16 mouse cellular contexts compared by ENCODE assay signal in the genomic region with DNA sequence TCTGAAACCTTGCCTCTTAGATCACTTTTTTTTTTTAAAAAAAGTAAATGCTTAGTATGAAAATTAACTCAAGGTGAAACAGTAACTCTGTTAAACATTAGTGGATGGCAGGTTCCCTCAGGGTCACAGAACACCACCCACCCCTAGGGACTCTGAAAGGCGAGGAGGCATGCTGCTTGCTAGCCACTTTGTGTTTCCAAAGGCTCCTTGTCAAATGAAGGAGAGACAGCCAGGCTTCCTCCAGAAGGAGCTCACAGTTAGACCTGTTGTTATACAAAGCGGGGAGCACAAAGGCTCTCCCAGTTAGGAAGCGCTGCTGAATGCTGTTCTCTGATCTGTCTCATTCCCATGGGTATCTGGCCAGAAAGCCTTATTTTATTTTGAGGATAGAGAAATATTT. TPM values are rescaled to one million over a fixed set of nuclear protein-coding genes. Genes with fewer than 3 reads are reported as not detected.
A peak's percentile ranks its signal among the peaks of the same experiment; 100 is the strongest.
DNase-seq lines count a peak whose midpoint lies in the region; ATAC-seq lines count a peak whose summit lies in the region.
"Had no signal": no experiment of that assay in that cellular context is flagged by ENCODE, and none has a peak within 500 bp of the region (broad histone marks: within the 10 kb centered on the region; RNA-seq: fewer than 3 reads in every experiment).

No protein-coding gene starts in this region.

- no peak overlapping the region for H3K4me3 ChIP-seq in liver, embryonic 15.5 days (replicated peaks)
- no peak overlapping the region for H3K4me3 ChIP-seq in liver, embryonic 11.5 days (ENCODE audit: low read depth, low read length)
- H3K4me3 ChIP-seq: forebrain, embryonic 12.5 days; limb, embryonic 12.5 days; myocyte; stomach, embryonic 15.5 days had no signal

- no peak for ATAC-seq in liver, embryonic 15.5 days (ENCODE audit: insufficient read depth)
- no peak for ATAC-seq in liver, embryonic 11.5 days (replicated peaks; ENCODE audit: low FRiP score)
- ATAC-seq: hindbrain, embryonic 16.5 days had no signal

- H3K4me2 ChIP-seq in liver, embryonic 15.5 days = 0 out of 2 replicates have a peak overlapping the region, but pooled peaks have one; percentile 7
- H3K4me2 ChIP-seq in liver, embryonic 11.5 days = no peak overlapping the region
- H3K4me2 ChIP-seq: limb, embryonic 12.5 days had no signal

- H3K36me3 ChIP-seq in liver, embryonic 15.5 days (replicated peaks) = no peaks in the 10 kb centered on the region
- no peaks in the 10 kb centered on the region for H3K36me3 ChIP-seq in liver, embryonic 11.5 days (ENCODE audit: control insufficient read depth, insufficient read depth, low read length)
- H3K36me3 ChIP-seq: stomach, embryonic 15.5 days had no signal

- H3K4me1 ChIP-seq in liver, embryonic 15.5 days (replicated peaks) = peaks cover 39% of the 10 kb centered on the region
- peaks cover 33% of the 10 kb centered on the region for H3K4me1 ChIP-seq in liver, embryonic 11.5 days (replicated peaks; ENCODE audit: control insufficient read depth, insufficient read depth, low read length)

- 0 out of 2 replicates have a peak overlapping the region, but pooled peaks have one; percentile 6 for H3K27ac ChIP-seq in liver, embryonic 15.5 days (replicated peaks)
- no peak overlapping the region for H3K27ac ChIP-seq in liver, embryonic 11.5 days (ENCODE audit: low read depth, low read length)
- H3K27ac ChIP-seq: forebrain, embryonic 12.5 days; limb, embryonic 12.5 days had no signal

- WGBS in liver, embryonic 15.5 days (ENCODE audit: insufficient replicate concordance) = 49% methylated on average over 3 of the region's 3 CpGs
- WGBS in liver, embryonic 11.5 days = 79% methylated on average over 3 of the region's 3 CpGs

- no peaks in the 10 kb centered on the region for H3K9me3 ChIP-seq in liver, embryonic 15.5 days (replicated peaks)
- no peaks in the 10 kb centered on the region for H3K9me3 ChIP-seq in liver, embryonic 11.5 days (ENCODE audit: control insufficient read depth, low read length)
- H3K9me3 ChIP-seq: forebrain, embryonic 12.5 days; limb, embryonic 12.5 days; stomach, embryonic 15.5 days had no signal

- H3K9ac ChIP-seq in liver, embryonic 15.5 days = no peak overlapping the region
- H3K9ac ChIP-seq in liver, embryonic 11.5 days (ENCODE audit: low read depth, low read length) = no peak overlapping the region
- H3K9ac ChIP-seq: forebrain, embryonic 12.5 days; limb, embryonic 12.5 days; stomach, embryonic 15.5 days had no signal

- no peak for DNase-seq in liver, embryonic 11.5 days (ENCODE audit: low spot score)
- peak; percentile 95 for DNase-seq in R1 (ENCODE audit: low read depth, low spot score)
- DNase-seq in kidney, adult 8-10 months = peak; percentile 79 to 83
- peak; percentile 68 to 85 for DNase-seq in kidney, postnatal 36 days
- DNase-seq in urinary bladder, postnatal 14 days (ENCODE audit: low spot score) = no peak
- no peak for DNase-seq in embryo, embryonic 9.5 days (ENCODE audit: extremely low spot score)
- DNase-seq: cerebellum, adult 11 months; heart, adult 18-20 months; lung, postnatal 10 days; spleen, adult 18-20 months had no signal

- H3K27me3 ChIP-seq in liver, embryonic 15.5 days = no peaks in the 10 kb centered on the region
- no peaks in the 10 kb centered on the region for H3K27me3 ChIP-seq in liver, embryonic 11.5 days (replicated peaks; ENCODE audit: control insufficient read depth, insufficient read depth, low read length)
- H3K27me3 ChIP-seq: limb, embryonic 12.5 days; stomach, embryonic 15.5 days had no signal

RNA-seq across cellular contexts. Expression of gene Trio, which starts 30.2 kb away (rescaled TPM):
- polyA plus RNA-seq in liver, embryonic 15.5 days (2015; fragmentation: Nextera tagmentation; extraction: Ambion mirVana) = 2.8 and 2.9 TPM in 2 replicates
- 9.4 and 14.0 TPM in 2 replicates for polyA plus RNA-seq in liver, embryonic 11.5 days (2014; fragmentation: Nextera tagmentation; extraction: Ambion mirVana)

Comparison
In these comparisons a context has a peak if more than half of its experiments do, and no peak if none do; other contexts are left out.
1. DNase-seq: peak in R1 (single experiment), kidney, adult 8-10 months (2 of 2) and kidney, postnatal 36 days (2 of 2); none in liver, embryonic 11.5 days (single experiment), urinary bladder, postnatal 14 days (single experiment) and embryo, embryonic 9.5 days (single experiment).